Mouse (Mus musculus): ENCODE data around the gene Gstm4.

The Gstm4 gene

DNA sequence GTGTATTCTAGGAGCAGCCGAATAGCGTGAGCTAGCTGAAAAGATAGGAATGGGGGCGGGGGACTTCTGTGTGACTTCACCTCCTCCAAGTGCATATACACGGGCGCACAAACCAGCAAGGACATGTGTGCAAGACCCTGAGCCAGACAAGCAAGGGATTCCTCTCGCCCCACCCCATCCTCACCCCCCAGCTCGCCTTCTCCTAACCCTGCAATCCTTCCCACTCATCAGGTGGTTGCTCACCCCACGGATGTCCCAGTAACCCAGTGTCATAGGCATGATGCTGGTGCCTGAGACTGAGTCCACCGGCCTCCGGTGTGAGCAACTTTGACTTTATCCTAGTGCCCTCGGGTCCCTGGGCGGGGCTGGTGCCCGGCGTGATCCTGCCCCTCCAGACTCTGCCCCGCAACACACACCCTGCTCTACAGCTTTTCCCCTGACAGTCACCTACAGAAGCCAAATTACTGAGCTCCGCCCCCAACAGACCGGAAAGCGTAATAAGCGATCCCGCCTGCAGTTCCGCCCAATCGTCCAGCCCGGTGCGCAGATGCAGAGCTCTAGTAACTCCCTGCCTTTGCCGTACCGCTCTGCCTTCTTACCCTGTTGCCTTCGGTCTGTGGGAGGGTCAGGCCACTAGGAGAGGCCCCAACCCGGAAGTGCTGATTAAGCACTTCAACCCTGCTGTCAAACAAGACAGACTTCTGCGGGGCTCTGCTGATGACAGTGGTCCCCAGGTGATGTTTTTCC, at the start of gene Gstm4:
Gene Gstm4 (minus strand): TSS at position 501 of the 747 bp plus-strand sequence.
- peak; percentile 86 for DNase-seq

- no peak for DNase-seq
These were observed 49.5 kb upstream of the Gstm4 start for GRCm38 (mm10) chr3:108094146-108094545.

- DNase-seq: no peak
These were observed 48.6 kb upstream of the Gstm4 start for GRCm38 (mm10) chr3:108093306-108093705.

- DNase-seq: no peak
These were observed 47.9 kb upstream of the Gstm4 start, which contains the start of gene Gnat2 for GRCm38 (mm10) chr3:108092536-108093115. Gene Gnat2, plus strand, starts transcription at chr3:108092789.

DNA sequence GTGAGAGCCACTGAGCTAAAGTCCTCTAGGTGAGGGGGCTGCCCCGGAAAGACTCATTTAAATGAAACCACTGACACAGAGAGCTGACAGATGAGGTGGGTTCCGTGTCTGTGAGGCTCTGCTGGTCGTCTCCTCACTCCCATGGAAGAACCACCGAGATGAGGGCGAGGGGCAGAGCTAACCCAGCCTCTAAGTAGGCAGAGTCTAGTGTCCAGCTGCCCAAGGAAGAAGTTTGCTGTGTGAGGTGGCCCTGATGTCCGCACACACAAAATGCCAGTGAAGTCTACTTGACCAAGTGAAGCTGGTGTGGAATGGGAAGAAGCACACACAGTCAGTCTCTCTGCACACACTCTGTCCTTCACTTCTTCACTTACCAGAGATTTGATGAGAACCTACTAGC, 47.3 kb upstream of the Gstm4 start:
- no peak for DNase-seq

DNA sequence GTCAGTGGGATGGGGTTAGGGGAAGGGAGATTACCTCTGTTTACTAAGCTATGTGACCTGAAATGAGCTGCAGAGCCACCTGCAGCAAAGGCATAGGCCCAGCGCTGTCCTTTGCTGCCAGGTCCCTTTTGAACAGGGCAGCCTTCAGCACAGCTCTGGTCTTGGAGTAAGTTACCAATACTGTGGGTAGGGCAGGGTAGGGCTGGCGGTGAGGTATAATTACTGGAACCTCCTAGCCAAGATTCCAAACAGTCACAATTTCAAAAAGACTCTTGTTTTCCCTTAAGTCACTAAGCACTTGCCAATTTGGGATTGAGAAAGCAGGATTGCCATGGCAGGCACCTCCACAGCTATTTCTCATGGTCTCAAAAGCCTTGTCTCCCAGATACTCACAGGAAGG, 45.9 kb upstream of the Gstm4 start:
- DNase-seq: no peak

GRCm38 (mm10) chr3:108089916-108090315, 45.2 kb upstream of the Gstm4 start:
- no peak for DNase-seq

DNA sequence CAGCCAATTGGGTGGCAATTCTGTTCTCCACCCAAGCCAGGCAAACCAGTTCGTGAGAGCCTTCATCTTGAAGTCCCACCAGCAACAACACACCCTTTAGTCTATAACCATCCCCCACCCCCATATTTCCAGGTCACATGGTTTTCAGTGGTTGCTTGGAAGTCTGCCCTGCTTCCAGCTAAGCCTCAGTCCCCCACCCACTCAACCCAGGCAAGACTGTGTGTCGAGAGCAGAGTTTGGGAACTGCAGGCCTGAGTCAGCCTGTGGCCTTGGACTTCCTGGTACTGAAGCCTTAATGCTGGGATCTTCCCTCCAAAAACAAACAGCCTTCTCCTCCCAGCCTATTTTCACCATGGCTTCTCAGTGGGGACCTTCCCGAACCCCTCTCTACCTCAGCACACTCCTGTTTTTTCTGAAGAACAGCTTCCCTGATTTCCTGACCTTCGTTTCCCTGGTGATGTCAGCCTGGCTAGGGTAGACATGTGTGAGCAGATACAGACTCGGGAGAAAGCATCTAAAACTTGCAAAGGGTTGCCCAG, 44.2 kb upstream of the Gstm4 start:
- no peak for DNase-seq

DNA sequence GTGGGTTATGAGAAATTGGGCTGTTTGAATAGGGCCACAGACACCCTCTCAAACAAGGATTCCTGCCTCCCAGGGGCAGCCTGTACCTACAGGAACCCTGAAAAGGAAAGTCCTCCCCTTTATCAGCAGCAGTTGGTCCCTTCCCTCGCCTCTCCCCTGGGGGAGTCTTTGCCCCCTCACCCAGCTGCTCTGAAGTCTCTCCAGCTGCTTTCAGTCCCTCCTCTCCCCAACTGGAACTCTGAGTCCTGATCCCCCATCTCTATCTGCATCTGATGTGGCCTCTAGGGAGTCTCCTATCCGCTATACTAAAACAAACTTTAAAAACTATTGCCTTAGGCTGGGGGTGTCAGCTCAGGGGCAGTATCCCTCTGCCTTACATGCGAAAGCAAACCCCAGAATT, 42.6 kb upstream of the Gstm4 start:
- no peak for DNase-seq

GRCm38 (mm10) chr3:108086470-108086979, 41.8 kb upstream of the Gstm4 start, which contains the start of gene Ampd2:
Gene Ampd2, minus strand, starts transcription at chr3:108086651.
- DNase-seq: peak; percentile 81

DNA sequence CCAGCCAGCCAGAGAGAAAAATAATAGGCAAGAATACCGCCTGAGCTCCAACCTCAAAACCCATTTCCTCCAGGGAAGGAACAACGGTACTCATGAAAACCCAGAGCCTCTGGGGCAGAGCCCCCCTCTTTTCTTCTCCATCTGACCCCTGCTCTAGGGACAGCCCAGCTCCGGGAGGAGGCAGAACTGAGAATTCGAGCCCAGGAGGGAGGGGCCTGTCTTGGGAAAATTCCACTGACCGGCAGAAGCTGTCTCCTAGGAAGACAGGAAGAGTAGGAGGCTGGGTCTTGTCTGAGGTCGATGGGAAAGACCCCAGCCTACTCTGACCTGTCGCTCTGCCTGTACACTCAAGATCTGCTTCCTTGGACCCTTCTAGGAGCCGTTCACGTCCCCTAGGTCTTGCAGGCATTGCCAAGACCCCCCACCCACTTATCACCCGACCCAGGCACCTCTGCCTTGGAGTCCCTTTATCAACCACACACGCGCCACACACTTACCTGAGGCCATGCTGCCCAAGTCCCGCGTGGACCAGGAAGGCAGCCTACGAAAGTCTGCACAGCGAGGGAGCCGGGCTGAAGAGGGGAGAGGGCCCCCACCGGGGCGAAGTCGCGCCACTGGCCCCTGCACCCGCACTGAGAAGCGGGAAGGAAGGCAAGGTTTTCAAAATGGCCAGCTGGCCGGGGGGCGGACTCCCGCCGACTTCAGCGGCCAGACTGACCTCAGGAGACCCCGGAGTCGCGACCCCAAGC, 41.2 kb upstream of the Gstm4 start:
- DNase-seq: peak; percentile 81

DNA sequence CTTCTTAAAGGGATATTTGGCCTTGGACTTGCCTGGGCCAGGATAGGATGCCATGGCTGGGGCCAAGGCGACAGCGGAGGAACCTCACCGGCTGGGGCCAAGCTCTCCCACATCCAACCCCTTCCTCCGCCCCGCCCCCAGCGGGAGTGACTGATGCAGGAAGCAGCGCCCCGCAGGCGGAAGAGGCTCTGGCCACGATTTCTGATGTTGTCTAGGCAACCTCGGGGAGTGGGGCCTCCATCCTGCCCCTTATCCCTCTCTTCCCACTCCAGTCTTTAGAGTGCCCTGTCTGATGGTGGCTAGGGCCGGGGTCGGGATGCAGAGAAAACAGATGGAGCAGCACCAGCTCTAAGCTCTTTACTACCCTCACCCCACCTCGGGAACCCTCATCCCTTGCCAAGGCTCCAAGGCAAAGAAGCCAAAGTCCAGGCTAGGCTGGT, 40.6 kb upstream of the Gstm4 start:
- peak; percentile 95 for DNase-seq

DNA sequence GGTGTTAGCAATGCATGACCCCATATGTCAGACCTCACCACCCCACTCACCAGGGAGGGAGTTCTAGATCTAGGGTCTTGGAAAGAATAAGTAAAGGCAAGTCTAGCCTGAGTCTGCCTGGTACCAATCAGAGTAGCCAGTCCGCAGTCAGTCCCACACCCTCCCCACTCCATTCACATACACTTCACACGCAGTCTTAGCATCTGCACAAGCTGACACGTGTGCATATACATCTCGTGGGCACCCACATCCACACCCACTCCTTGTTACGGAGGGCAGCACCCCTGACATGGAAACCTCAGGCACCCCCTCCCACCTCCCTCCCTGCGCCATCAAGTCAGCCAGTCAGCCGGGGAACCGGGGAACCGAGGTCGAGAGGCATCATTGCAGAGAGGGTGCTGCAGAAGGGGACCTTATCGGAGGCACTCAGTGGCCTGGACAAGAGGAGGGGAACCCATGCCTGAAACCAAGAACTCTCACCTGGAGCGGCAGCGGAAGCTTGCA, 40.1 kb upstream of the Gstm4 start:
- no peak for DNase-seq

- DNase-seq: no peak
These were observed 39.3 kb upstream of the Gstm4 start for GRCm38 (mm10) chr3:108083904-108084407.

- DNase-seq: no peak
These were observed 38.5 kb upstream of the Gstm4 start for GRCm38 (mm10) chr3:108083161-108083560.

DNA sequence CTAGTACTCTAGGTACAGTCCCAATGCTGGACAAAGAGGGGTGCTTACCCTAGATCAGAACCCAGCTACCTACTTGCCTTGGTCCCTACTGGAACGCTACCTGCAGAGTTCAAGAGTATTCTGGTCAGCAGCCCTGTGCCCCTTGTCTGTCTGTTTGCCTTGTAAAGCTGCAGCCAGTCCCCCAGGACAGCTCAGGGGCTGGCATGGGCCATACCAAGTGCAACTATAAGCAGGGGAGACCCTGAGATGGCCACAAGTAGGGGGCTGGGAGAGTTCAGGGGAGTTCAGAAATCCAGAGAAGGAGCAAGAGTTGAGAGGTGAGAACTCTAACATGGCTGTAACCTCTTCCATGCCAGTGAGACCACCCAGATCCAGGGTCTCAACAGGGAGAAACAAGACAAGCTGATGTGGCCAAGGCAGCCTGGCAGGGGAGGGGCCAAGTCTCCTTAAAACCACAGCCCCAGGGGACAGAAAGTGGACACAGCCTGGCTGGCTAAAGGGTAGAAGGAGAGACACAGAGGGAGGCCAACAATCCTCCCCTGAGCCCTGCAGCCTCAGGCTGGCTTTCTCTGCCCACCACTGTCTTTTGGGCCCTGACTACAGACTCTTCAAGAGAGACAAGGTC, 37.7 kb upstream of the Gstm4 start:
- no peak for DNase-seq

- DNase-seq: no peak
These were observed 37.0 kb upstream of the Gstm4 start for GRCm38 (mm10) chr3:108081681-108082080.

GRCm38 (mm10) chr3:108076836-108077235, 32.1 kb upstream of the Gstm4 start:
- no peak for DNase-seq

DNA sequence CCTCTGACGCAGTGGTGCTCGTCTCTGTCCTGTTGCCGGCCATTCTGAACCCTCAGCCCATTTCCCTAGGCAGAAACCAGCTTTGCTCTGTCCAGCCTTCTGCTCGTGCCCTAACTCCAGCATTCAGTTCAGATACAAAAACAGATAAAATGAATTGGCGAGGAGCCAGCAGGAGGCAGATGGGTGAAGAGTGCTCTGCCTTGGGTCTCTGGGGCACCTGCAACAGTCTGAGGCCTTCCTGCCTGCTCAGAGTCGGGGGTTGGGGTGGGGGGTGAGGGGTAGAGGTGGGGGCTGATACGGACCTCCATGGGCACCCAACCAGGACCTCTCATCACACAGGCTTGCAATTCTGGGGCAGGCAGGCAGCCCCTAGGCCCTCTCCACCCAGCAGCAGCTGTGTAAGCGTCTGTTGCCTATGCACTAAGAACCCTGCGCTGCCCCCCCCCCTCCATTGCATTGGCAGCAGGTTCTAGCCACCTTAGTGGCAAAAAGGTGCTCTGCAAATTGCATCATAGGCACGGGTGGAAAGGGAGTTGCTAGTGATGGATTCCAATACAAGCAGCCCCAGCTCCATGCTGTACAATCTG, 28.4 kb upstream of the Gstm4 start:
- DNase-seq: no peak

DNA sequence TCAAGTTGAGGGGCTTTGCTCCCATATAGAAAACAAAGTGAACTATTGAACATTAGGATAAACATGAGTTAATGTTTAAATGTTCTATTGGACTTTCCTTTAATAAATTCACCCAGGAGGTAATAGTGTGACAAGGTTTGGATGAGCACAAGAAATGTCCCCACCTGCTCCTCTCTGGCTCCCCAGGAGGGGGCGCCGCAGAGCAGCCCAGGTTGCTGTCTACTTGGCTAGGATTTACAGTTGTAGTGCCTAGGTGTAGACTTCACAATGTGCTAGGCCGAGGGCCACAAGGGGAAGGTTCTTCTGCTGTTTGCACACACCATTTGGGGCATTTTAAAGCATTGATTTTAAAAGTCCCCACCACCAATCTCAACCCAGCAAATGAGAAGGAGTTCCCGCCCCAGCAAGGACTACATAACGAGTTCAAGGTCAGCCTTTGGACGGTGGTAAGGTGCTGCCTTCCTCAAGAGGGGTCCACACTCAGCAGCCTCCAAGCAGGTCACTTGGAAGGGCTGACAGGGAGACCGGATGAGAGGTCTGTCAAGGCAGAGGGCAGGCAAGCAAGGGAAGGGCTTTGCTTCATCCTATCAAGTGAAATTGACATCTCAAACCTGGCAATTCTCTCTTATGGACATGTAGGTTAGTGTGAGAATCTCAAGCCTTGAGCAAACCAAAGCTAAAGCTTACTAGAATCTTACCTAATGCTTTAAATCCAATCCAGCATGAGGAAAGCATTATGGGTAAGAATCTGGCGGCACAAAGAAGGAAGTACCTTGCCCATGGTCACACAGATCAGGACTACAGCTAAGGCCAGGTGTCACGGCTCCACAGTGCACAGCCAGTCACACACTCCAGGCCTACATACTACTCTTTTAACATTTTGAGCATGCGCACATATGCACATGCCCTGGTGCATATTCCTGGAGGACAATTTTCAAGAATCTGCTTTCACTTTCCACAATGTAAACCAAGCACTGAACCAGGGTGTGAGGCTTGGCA, 25.9 kb upstream of the Gstm4 start:
- DNase-seq: peak; percentile 75
